Mouse (Mus musculus) liver, postnatal 0 days (tissue): ENCODE results near the gene Foxa2. TPM values are rescaled to one million over a fixed set of nuclear protein-coding genes. Genes with fewer than 3 reads are reported as not detected.

ENCODE experiments used
- ATAC-seq: fragments of 200-750 bp; cut with Nextera tagmentation; 2 replicates; pipeline ENCODE4 v1.8.0; 2017; ENCODE audit warnings: mild to moderate bottlenecking, moderate library complexity
- DNase-seq: peaks from one replicate; pipeline ENCODE4 v3.0.0-alpha.2; 2016
- H3K27ac ChIP-seq: fragments of 300-500 bp; sonication (generic); 2 replicates; pipeline ENCODE4 v1.5.1; 2014; ENCODE audit warnings: antibody characterized with exemption, moderate library complexity, mild to moderate bottlenecking, low read depth
- H3K27me3 ChIP-seq: fragments of 300-500 bp; sonication (generic); 2 replicates; pipeline ENCODE4 v1.6.1; 2014; ENCODE audit warnings: low read length, control low read depth, mixed read lengths; ENCODE audit not compliant: insufficient read depth
- H3K36me3 ChIP-seq: fragments of 300-500 bp; sonication (generic); replicated peaks from 2 replicates; pipeline ENCODE4 v1.6.1; 2014; ENCODE audit warnings: mild to moderate bottlenecking, control low read depth, low read length, moderate library complexity, mixed read lengths; ENCODE audit not compliant: insufficient read depth
- H3K4me1 ChIP-seq: fragments of 300-500 bp; sonication (generic); 2 replicates; pipeline ENCODE4 v1.6.1; 2014; ENCODE audit warnings: antibody characterized with exemption, mild to moderate bottlenecking, control low read depth; ENCODE audit not compliant: insufficient read depth
- H3K4me2 ChIP-seq: fragments of 300-500 bp; sonication (generic); 2 replicates; pipeline ENCODE4 v1.6.1; 2014; ENCODE audit warnings: low read depth, mild to moderate bottlenecking, low read length, moderate library complexity, mixed read lengths
- H3K4me3 ChIP-seq: fragments of 300-500 bp; sonication (generic); 2 replicates; pipeline ENCODE4 v1.5.1; 2014; ENCODE audit warnings: low read depth, low read length
- H3K9ac ChIP-seq: fragments of 300-500 bp; sonication (generic); replicated peaks from 2 replicates; pipeline ENCODE4 v1.6.1; 2014; ENCODE audit warnings: mild to moderate bottlenecking, moderate library complexity
- H3K9me3 ChIP-seq: fragments of 300-500 bp; sonication (generic); 2 replicates; pipeline ENCODE4 v1.6.1; 2016; ENCODE audit warnings: mild to moderate bottlenecking, control low read depth, low read length, mixed read lengths
- CTCF ChIP-seq: sonication (generic); IDR thresholded peaks from 2 replicates; pipeline ENCODE4 v1.5.1; 2016; ENCODE audit warnings: antibody characterized with exemption, low read depth
- EP300 ChIP-seq: IDR thresholded peaks from 2 replicates; pipeline ENCODE4 v1.6.1; 2016; ENCODE audit warnings: antibody characterized with exemption, low read depth, mild to moderate bottlenecking
- WGBS: fragments of 180-500 bp; shearing (Covaris S2); extraction: QIAGEN DNeasy Blood & Tissue Kit; methylation state at CpG from one replicate; pipeline ENCODE4 v1.1.7; 2014; ENCODE audit not compliant: insufficient replicate concordance; 5-methylcytosine and 5-hydroxymethylcytosine counted together
- polyA plus RNA-seq: library from polyadenylated mRNA; unstranded; fragments of >200 nt; fragmentation: Nextera tagmentation; extraction: Ambion mirVana; gene quantifications from 2 replicates; pipeline ENCODE4 v1.2.1, GENCODE M21; 2015

Foxa2 gene
- polyA plus RNA-seq, 1 experiment from 2014 or later: 10.1 TPM

GRCm38 (mm10) chr2:148040236-148041121, 6.3 kb downstream of the Foxa2 start:
- 2% methylated on average over 37 of the region's 37 CpGs for WGBS
- ATAC-seq: no peak
- H3K9ac ChIP-seq: peak overlapping the region; percentile 50

GRCm38 (mm10) chr2:148039351-148040235, 7.2 kb downstream of the Foxa2 start:
- 2% methylated on average over 53 of the region's 53 CpGs for WGBS
- H3K9me3 ChIP-seq: no peaks in the 10 kb centered on the region
- H3K4me1 ChIP-seq: peaks cover 2% of the 10 kb centered on the region; the same call in 1 of the 2 replicates
- peak overlapping the region; percentile 69 for H3K4me2 ChIP-seq
- peak overlapping the region; percentile 13; the same call in 1 of the 2 replicates for H3K27ac ChIP-seq
- peak overlapping the region; percentile 54 for H3K4me3 ChIP-seq
- H3K27me3 ChIP-seq: peaks cover 57% of the 10 kb centered on the region
- no peaks in the 10 kb centered on the region for H3K36me3 ChIP-seq
- ATAC-seq (peak; percentile 59), DNase-seq (peak; percentile 41)
- TF ChIP-seq CTCF: no peak
- no peak for TF ChIP-seq EP300
- peak overlapping the region; percentile 50 for H3K9ac ChIP-seq

More at GRCm38 (mm10) chr2:148040236-148041121, 6.3 kb downstream of the Foxa2 start:
- peaks cover 2% of the 10 kb centered on the region; the same call in 1 of the 2 replicates for H3K4me1 ChIP-seq
- no peaks in the 10 kb centered on the region for H3K9me3 ChIP-seq
- TF ChIP-seq EP300: no peak
- H3K4me2 ChIP-seq: peak overlapping the region; percentile 69
- H3K36me3 ChIP-seq: no peaks in the 10 kb centered on the region
- peak overlapping the region; percentile 54 for H3K4me3 ChIP-seq
- H3K27ac ChIP-seq: peak overlapping the region; percentile 13; the same call in 1 of the 2 replicates
- no peak for DNase-seq
- peaks cover 64% of the 10 kb centered on the region for H3K27me3 ChIP-seq

- Histone ChIP-seq H3K27ac (no peak overlapping the region), H3K9me3 (no peaks in the 10 kb centered on the region), H3K9ac (peak overlapping the region; percentile 50), H3K4me3 (peak overlapping the region; percentile 54), H3K4me2 (peak overlapping the region; percentile 69), H3K4me1 (peaks cover 2% of the 10 kb centered on the region; the same call in 1 of the 2 replicates), H3K27me3 (peaks cover 53% of the 10 kb centered on the region), H3K36me3 (no peaks in the 10 kb centered on the region)
- TF ChIP-seq CTCF (no peak), EP300 (no peak)
- WGBS: 2% methylated on average over 42 of the region's 42 CpGs
- peak; percentile 19 for DNase-seq
- no peak for ATAC-seq
Observed at GRCm38 (mm10) chr2:148038366-148039310, 8.1 kb downstream of the Foxa2 start.

DNA sequence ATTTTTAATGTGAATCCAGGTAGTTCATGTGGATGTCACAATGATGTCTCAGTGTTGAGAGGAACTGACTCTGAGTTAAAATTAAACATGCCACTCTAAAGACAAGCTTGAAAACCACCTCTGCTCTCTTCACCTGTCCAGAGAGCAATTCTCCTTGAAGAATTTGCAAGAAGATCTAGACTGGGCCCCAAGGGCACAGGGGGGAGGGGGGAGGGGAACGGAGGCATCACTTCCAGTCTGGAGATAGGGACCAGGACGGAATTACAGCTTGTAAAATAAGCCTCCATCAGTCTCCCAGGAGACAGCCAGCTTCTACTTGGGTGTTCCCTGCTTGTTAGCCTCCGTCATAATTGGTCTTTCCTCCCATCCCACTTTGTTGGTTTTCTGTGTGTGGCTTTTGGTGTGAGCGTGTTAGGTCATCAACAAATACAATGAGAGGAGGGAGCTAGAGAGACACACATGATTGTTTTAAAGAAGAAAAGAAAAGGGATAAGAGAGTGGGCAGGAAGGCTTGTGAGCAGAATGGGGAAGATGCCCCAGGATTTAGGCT, 10.1 kb downstream of the Foxa2 start:
- H3K27ac ChIP-seq: no peak overlapping the region
- no peak overlapping the region for H3K4me3 ChIP-seq
- 15% methylated on average over 4 of the region's 4 CpGs for WGBS
- ATAC-seq (no peak), DNase-seq (no peak)
- peaks cover 2% of the 10 kb centered on the region; the same call in 1 of the 2 replicates for H3K4me1 ChIP-seq
- no peak overlapping the region for H3K9ac ChIP-seq
- TF ChIP-seq CTCF (no peak), EP300 (no peak)
- peaks cover 48% of the 10 kb centered on the region for H3K27me3 ChIP-seq
- H3K36me3 ChIP-seq: no peaks in the 10 kb centered on the region
- H3K4me2 ChIP-seq: no peak overlapping the region
- no peaks in the 10 kb centered on the region for H3K9me3 ChIP-seq

- Histone ChIP-seq H3K9me3 (no peaks in the 10 kb centered on the region), H3K4me2 (no peak overlapping the region), H3K36me3 (no peaks in the 10 kb centered on the region), H3K9ac (no peak overlapping the region), H3K27ac (no peak overlapping the region), H3K4me3 (no peak overlapping the region), H3K4me1 (peaks cover 4% of the 10 kb centered on the region; the same call in 1 of the 2 replicates), H3K27me3 (0 out of 2 replicates have a peak, but pooled peaks cover 13% of the 10 kb centered on the region)
- ATAC-seq (no peak), DNase-seq (no peak)
- 9% methylated on average over 6 of the region's 6 CpGs for WGBS
- TF ChIP-seq EP300 (no peak), CTCF (no peak)
Observed at GRCm38 (mm10) chr2:148030991-148031675, 15.6 kb downstream of the Foxa2 start.
